ENCODE assay signal across 8 mouse cellular contexts in the genomic region with DNA sequence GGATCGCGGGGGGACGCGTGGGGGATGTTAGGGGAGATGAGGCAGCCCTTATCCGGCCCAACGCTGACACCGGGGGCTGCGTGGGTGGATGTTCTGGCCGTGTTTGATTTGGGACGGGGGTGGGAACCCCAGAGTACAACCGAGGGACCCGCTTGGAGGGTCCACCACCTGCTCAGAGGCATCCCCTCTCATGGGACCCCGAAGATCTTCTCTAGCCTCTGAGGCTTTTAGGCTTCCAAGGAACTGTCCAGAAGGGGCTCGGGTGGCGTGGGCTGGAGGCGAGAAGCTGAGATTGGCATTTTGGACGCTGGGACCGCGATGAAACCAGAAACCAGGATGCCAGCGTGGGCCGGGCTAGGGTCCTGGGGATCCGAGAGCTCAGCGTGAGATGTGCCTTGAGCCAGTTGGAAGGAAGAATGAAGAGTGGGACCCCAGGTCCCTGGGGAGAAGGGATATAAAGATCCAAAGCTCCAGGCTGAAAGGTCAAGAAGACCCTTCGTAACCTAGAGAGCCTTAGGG. TPM values are rescaled to one million over a fixed set of nuclear protein-coding genes. Genes with fewer than 3 reads are reported as not detected.
DNase-seq lines count a peak whose midpoint lies in the region; ATAC-seq lines count a peak whose summit lies in the region.

No protein-coding gene starts in this region.

- H3K4me1 ChIP-seq in heart, embryonic 14.5 days (ENCODE audit: control insufficient read depth in 2 of 2, insufficient read depth in 2 of 2, low read length in 2 of 2), result peaks cover 5 to 11% of the 10 kb centered on the region in 2 experiments; a peak in 2 of 4 replicates
- H3K4me1 ChIP-seq in liver, embryonic 11.5 days (replicated peaks; ENCODE audit: control insufficient read depth, insufficient read depth, low read length), result peaks cover 5% of the 10 kb centered on the region
- peaks cover 47% of the 10 kb centered on the region for H3K4me1 ChIP-seq in neural tube, embryonic 13.5 days (replicated peaks)

- H3K4me3 ChIP-seq in heart, embryonic 14.5 days (ENCODE audit: control insufficient read depth in 1 of 2, insufficient read depth in 1 of 2, low read depth in 1 of 2, low read length in 2 of 2), result peak overlapping the region; percentile 73 to 88
- peak overlapping the region; percentile 75 for H3K4me3 ChIP-seq in liver, embryonic 11.5 days (ENCODE audit: low read depth, low read length)
- peak overlapping the region; percentile 92 for H3K4me3 ChIP-seq in neural tube, embryonic 13.5 days

- H3K4me2 ChIP-seq in heart, embryonic 14.5 days (ENCODE audit: low read length), result peak overlapping the region; percentile 89
- H3K4me2 ChIP-seq in liver, embryonic 11.5 days, result peak overlapping the region; percentile 89
- peak overlapping the region; percentile 91 for H3K4me2 ChIP-seq in neural tube, embryonic 13.5 days

- DNase-seq in adrenal gland, postnatal 10 days, result peak; percentile 26
- no peak for DNase-seq in adrenal gland, postnatal 14 days
- DNase-seq in spleen, postnatal 10 days (ENCODE audit: low spot score in 2 of 2), result peak; percentile 14 to 26
- no peak for DNase-seq in spleen, adult 18-20 months
- DNase-seq in liver, embryonic 11.5 days (ENCODE audit: low spot score), result peak; percentile 46
- no peak for DNase-seq in layer of hippocampus, postnatal 14 days (ENCODE audit: low spot score in 2 of 2)

- no peak for ATAC-seq in heart, embryonic 14.5 days (ENCODE audit: insufficient number of reproducible peaks, insufficient read depth, low FRiP score, low read depth)
- no peak for ATAC-seq in liver, embryonic 11.5 days (replicated peaks; ENCODE audit: low FRiP score)
- ATAC-seq in neural tube, embryonic 13.5 days (ENCODE audit: low read depth), result peak; percentile 37

- H3K36me3 ChIP-seq in heart, embryonic 14.5 days (ENCODE audit: control insufficient read depth, insufficient read depth, low read length), result no peaks in the 10 kb centered on the region
- H3K36me3 ChIP-seq in liver, embryonic 11.5 days (ENCODE audit: control insufficient read depth, insufficient read depth, low read length), result no peaks in the 10 kb centered on the region
- no peaks in the 10 kb centered on the region for H3K36me3 ChIP-seq in neural tube, embryonic 13.5 days

- WGBS in heart, embryonic 14.5 days, result under 1% methylated on average over 24 of the region's 24 CpGs
- WGBS in liver, embryonic 11.5 days, result 0% methylated on average over 24 of the region's 24 CpGs
- under 1% methylated on average over 24 of the region's 24 CpGs for WGBS in neural tube, embryonic 13.5 days

- H3K27me3 ChIP-seq in heart, embryonic 14.5 days (ENCODE audit: control insufficient read depth, insufficient read depth, low read length), result no peaks in the 10 kb centered on the region
- no peaks in the 10 kb centered on the region for H3K27me3 ChIP-seq in liver, embryonic 11.5 days (replicated peaks; ENCODE audit: control insufficient read depth, insufficient read depth, low read length)
- no peaks in the 10 kb centered on the region for H3K27me3 ChIP-seq in neural tube, embryonic 13.5 days

- peak overlapping the region; percentile 84 for H3K9ac ChIP-seq in heart, embryonic 14.5 days (ENCODE audit: low read length)
- peak overlapping the region; percentile 73 for H3K9ac ChIP-seq in liver, embryonic 11.5 days (ENCODE audit: low read depth, low read length)
- peak overlapping the region; percentile 91 for H3K9ac ChIP-seq in neural tube, embryonic 13.5 days

- no peaks in the 10 kb centered on the region for H3K9me3 ChIP-seq in heart, embryonic 14.5 days (ENCODE audit: control insufficient read depth, low read length)
- H3K9me3 ChIP-seq in liver, embryonic 11.5 days (ENCODE audit: control insufficient read depth, low read length), result no peaks in the 10 kb centered on the region
- H3K9me3 ChIP-seq in neural tube, embryonic 13.5 days, result no peaks in the 10 kb centered on the region

- peak overlapping the region; percentile 87 to 98 for H3K27ac ChIP-seq in heart, embryonic 14.5 days (replicated peaks in 1 of 2; ENCODE audit: control insufficient read depth in 1 of 2, insufficient read depth in 1 of 2, low read depth in 2 of 2, low read length in 2 of 2)
- peak overlapping the region; percentile 88 for H3K27ac ChIP-seq in liver, embryonic 11.5 days (ENCODE audit: low read depth, low read length)
- peak overlapping the region; percentile 95 for H3K27ac ChIP-seq in neural tube, embryonic 13.5 days (replicated peaks)

RNA-seq across cellular contexts. Expression of a gene that starts 0.7 kb away (rescaled TPM):
- 10 to 100 TPM; 12.4 to 14.3 TPM for total RNA-seq in adrenal gland, postnatal 10 days (2021)
- total RNA-seq in adrenal gland, postnatal 14 days (2021), result 12.0 and 15.9 TPM in 2 replicates
- 5.3 and 6.0 TPM in 2 replicates for polyA plus RNA-seq in heart, embryonic 14.5 days (2014; fragmentation: Nextera tagmentation; extraction: Ambion mirVana)
- polyA plus RNA-seq in liver, embryonic 11.5 days (2014; fragmentation: Nextera tagmentation; extraction: Ambion mirVana), result 1.8 and 2.3 TPM in 2 replicates
- 11.0 and 11.2 TPM in 2 replicates for polyA plus RNA-seq in neural tube, embryonic 13.5 days (2015; fragmentation: Nextera tagmentation; extraction: Ambion mirVana)
- total RNA-seq in layer of hippocampus, postnatal 14 days (2021), result 10 to 100 TPM; 52.8 to 58.8 TPM

Comparison
In these comparisons a context has a peak if more than half of its experiments do, and no peak if none do; other contexts are left out.
1. DNase-seq: peak in adrenal gland, postnatal 10 days (single experiment), spleen, postnatal 10 days (2 of 2) and liver, embryonic 11.5 days (single experiment); none in adrenal gland, postnatal 14 days (single experiment), spleen, adult 18-20 months (0 of 2) and layer of hippocampus, postnatal 14 days (0 of 2).
2. Peak in every context shown above with its lines, with median percentiles within 50 percentile points of each other: H3K27ac ChIP-seq, H3K4me2 ChIP-seq, H3K4me3 ChIP-seq and H3K9ac ChIP-seq.